Mouse (Mus musculus) hindbrain, postnatal 0 days (tissue): ENCODE results near the gene Chrna9. TPM values are rescaled to one million over a fixed set of nuclear protein-coding genes. Genes with fewer than 3 reads are reported as not detected.

ENCODE experiments used
- ATAC-seq: fragments of 200-750 bp; cut with Nextera tagmentation; 2 replicates; pipeline ENCODE4 v1.8.0; 2017; ENCODE audit warnings: mild to moderate bottlenecking, moderate TSS enrichment, moderate library complexity
- DNase-seq: peaks from one replicate; pipeline ENCODE4 v3.0.0-alpha.2; 2015; ENCODE audit warnings: low spot score
- H3K27ac ChIP-seq: fragments of 300-500 bp; sonication (generic); 2 replicates; pipeline ENCODE4 v1.5.1; 2014; ENCODE audit warnings: mild to moderate bottlenecking
- H3K27me3 ChIP-seq: fragments of 300-500 bp; sonication (generic); 2 replicates; pipeline ENCODE4 v1.6.1; 2014; ENCODE audit warnings: low read length, mixed read lengths; ENCODE audit not compliant: insufficient read depth
- H3K36me3 ChIP-seq: fragments of 300-500 bp; sonication (generic); 2 replicates; pipeline ENCODE4 v1.6.1; 2014; ENCODE audit warnings: low read length, mixed read lengths; ENCODE audit not compliant: insufficient read depth
- H3K4me1 ChIP-seq: fragments of 300-500 bp; sonication (generic); 2 replicates; pipeline ENCODE4 v1.6.1; 2014; ENCODE audit warnings: antibody characterized with exemption, low read length, mixed read lengths; ENCODE audit not compliant: insufficient read depth
- H3K4me2 ChIP-seq: fragments of 300-500 bp; sonication (generic); 2 replicates; pipeline ENCODE4 v1.6.1; 2014; ENCODE audit warnings: low read depth, mild to moderate bottlenecking, low read length, moderate library complexity, mixed read lengths
- H3K4me3 ChIP-seq: fragments of 300-500 bp; sonication (generic); 2 replicates; pipeline ENCODE4 v1.5.1; 2014; ENCODE audit warnings: low read length
- H3K9ac ChIP-seq: fragments of 300-500 bp; sonication (generic); replicated peaks from 2 replicates; pipeline ENCODE4 v1.6.1; 2014; ENCODE audit warnings: mild to moderate bottlenecking, low read length, moderate library complexity, mixed read lengths
- H3K9me3 ChIP-seq: fragments of 300-500 bp; sonication (generic); 2 replicates; pipeline ENCODE4 v1.6.1; 2016; ENCODE audit warnings: low read length, mixed read lengths
- CTCF ChIP-seq: IDR thresholded peaks from 2 replicates; pipeline ENCODE4 v1.5.1; 2016; ENCODE audit warnings: antibody characterized with exemption, control low read depth, low read depth
- WGBS: fragments of 180-500 bp; shearing (Covaris S2); extraction: QIAGEN DNeasy Blood & Tissue Kit; methylation state at CpG from one replicate; pipeline ENCODE4 v1.1.7; 2014; 5-methylcytosine and 5-hydroxymethylcytosine counted together
- polyA plus RNA-seq: library from polyadenylated mRNA; unstranded; fragments of >200 nt; fragmentation: Nextera tagmentation; extraction: Ambion mirVana; gene quantifications from 2 replicates; pipeline ENCODE4 v1.2.1, GENCODE M21; 2015
- total RNA-seq: library from RNA; depleted of rRNA; stranded (reverse); fragments of >200 nt; gene quantifications from 2 replicates; pipeline ENCODE4 v1.2.3, GENCODE M21; 2014

Gene Chrna9
- total and polyA plus RNA-seq, 2 experiments from 2014 or later = not detected

- no peaks in the 10 kb centered on the region for H3K27me3 ChIP-seq
Measured at GRCm38 (mm10) chr5:65908751-65909150, 26.0 kb upstream of the Chrna9 start.

GRCm38 (mm10) chr5:65909321-65909720 lies 25.4 kb upstream of the Chrna9 start:
- DNase-seq = peak; percentile 54
- Histone ChIP-seq H3K36me3 (no peaks in the 10 kb centered on the region), H3K4me2 (no peak overlapping the region), H3K27ac (no peak overlapping the region), H3K9ac (no peak overlapping the region), H3K4me1 (no peaks in the 10 kb centered on the region), H3K4me3 (no peak overlapping the region), H3K9me3 (peaks cover 3% of the 10 kb centered on the region; the same call in 1 of the 2 replicates), H3K27me3 (no peaks in the 10 kb centered on the region)
- 0 out of 2 replicates have a peak, but pooled peaks have one; percentile 47 for ATAC-seq
- no peak for TF ChIP-seq CTCF
- WGBS = 31% methylated on average over 4 of the region's 4 CpGs

More at GRCm38 (mm10) chr5:65908751-65909150, 26.0 kb upstream of the Chrna9 start:
- no peak overlapping the region for H3K9ac ChIP-seq
- no peaks in the 10 kb centered on the region for H3K4me1 ChIP-seq
- no peak overlapping the region for H3K27ac ChIP-seq
- no peak overlapping the region for H3K4me2 ChIP-seq
- ATAC-seq = no peak
- DNase-seq = peak; percentile 32
- peaks cover 6% of the 10 kb centered on the region; the same call in 1 of the 2 replicates for H3K9me3 ChIP-seq
- H3K4me3 ChIP-seq = no peak overlapping the region
- 49% methylated on average over 2 of the region's 2 CpGs for WGBS
- no peaks in the 10 kb centered on the region for H3K36me3 ChIP-seq
- no peak for TF ChIP-seq CTCF

DNA sequence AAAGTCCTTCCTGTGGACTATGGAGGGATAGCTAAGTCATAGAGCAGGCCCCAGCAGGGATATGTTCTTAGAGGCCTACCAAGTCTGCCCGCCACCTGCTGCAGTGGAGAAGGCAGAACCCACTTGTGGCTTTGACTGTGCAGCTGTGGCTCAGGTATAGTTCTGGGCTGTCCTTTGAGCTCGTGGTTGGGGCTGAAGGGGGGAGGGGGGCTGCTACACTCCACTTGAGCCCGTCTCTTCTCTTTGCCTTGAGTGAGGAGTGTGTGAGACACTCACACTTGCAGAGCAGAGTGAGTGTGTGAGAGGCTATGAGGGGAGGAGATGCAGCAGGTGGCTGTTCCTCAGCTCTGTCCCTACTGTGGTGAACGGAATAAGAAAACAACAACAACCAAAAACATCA lies 24.3 kb upstream of the Chrna9 start:
- Histone ChIP-seq H3K9ac (no peak overlapping the region), H3K27me3 (no peaks in the 10 kb centered on the region), H3K4me2 (no peak overlapping the region), H3K9me3 (no peaks in the 10 kb centered on the region), H3K27ac (no peak overlapping the region), H3K4me1 (no peaks in the 10 kb centered on the region), H3K36me3 (no peaks in the 10 kb centered on the region), H3K4me3 (no peak overlapping the region)
- no peak for DNase-seq
- ATAC-seq = no peak
- no peak for TF ChIP-seq CTCF
- 86% methylated on average over 4 of the region's 4 CpGs for WGBS

DNA sequence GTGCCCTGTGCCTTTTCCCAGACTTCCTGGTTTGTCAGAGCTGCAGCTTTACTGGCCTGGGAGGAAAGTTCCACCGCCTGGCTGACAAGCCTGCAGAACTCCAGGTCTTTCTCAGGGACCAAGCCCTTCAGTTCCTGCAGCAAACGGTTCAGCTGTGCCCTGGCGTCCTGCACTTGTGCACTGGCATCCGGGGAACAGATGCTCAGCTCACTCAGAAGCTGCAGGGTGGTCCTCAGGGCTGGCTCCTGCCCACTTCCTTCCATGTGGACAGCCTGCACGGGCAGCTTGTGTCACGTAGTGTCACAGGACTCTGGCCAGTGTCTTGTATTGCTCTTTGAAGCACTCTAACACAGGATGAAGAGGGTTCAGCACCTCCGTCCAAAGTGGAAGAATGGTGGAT lies 23.0 kb upstream of the Chrna9 start:
- TF ChIP-seq CTCF = no peak
- Histone ChIP-seq H3K9ac (no peak overlapping the region), H3K36me3 (no peaks in the 10 kb centered on the region), H3K4me2 (no peak overlapping the region), H3K27ac (no peak overlapping the region), H3K9me3 (no peaks in the 10 kb centered on the region), H3K4me3 (no peak overlapping the region), H3K27me3 (no peaks in the 10 kb centered on the region), H3K4me1 (no peaks in the 10 kb centered on the region)
- WGBS = 73% methylated on average over 7 of the region's 7 CpGs
- ATAC-seq (no peak), DNase-seq (no peak)

DNA sequence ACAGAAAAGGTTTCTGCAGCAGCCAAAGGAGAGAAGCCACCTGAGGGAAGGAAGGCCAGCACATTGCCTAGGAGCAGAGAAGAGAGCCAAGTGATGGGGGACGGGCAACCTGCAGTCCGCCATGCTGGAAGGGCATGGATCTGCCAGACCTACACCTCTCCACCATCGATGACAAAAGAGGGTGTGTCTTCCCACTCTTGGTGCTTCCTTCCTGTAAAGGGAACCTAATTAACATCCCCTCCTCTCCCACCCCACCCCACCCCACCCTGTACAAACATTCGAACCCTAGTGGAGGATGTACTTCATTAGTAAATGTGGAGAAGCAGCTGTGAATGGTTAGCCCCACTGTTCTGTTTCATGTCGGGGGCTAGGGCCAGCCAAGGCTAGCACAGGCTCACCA lies 22.5 kb upstream of the Chrna9 start:
- WGBS = 91% methylated on average over 5 of the region's 5 CpGs
- H3K27ac ChIP-seq = no peak overlapping the region
- TF ChIP-seq CTCF = no peak
- no peaks in the 10 kb centered on the region for H3K9me3 ChIP-seq
- no peaks in the 10 kb centered on the region for H3K36me3 ChIP-seq
- H3K4me1 ChIP-seq = no peaks in the 10 kb centered on the region
- no peak overlapping the region for H3K9ac ChIP-seq
- ATAC-seq (no peak), DNase-seq (no peak)
- no peaks in the 10 kb centered on the region for H3K27me3 ChIP-seq
- H3K4me2 ChIP-seq = no peak overlapping the region
- no peak overlapping the region for H3K4me3 ChIP-seq

- Histone ChIP-seq H3K4me2 (no peak overlapping the region), H3K27ac (no peak overlapping the region), H3K9me3 (no peaks in the 10 kb centered on the region), H3K9ac (no peak overlapping the region), H3K27me3 (no peaks in the 10 kb centered on the region), H3K36me3 (no peaks in the 10 kb centered on the region), H3K4me3 (no peak overlapping the region), H3K4me1 (no peaks in the 10 kb centered on the region; the same call in 1 of the 2 replicates)
- TF ChIP-seq CTCF = no peak
- DNase-seq = no peak
- WGBS = 95% methylated on average over 9 of the region's 9 CpGs
- ATAC-seq = no peak
Measured at GRCm38 (mm10) chr5:65913126-65913525, 21.6 kb upstream of the Chrna9 start.

GRCm38 (mm10) chr5:65914342-65914741 lies 20.4 kb upstream of the Chrna9 start:
- no peaks in the 10 kb centered on the region; the same call in 1 of the 2 replicates for H3K4me1 ChIP-seq
- TF ChIP-seq CTCF = no peak
- H3K9ac ChIP-seq = no peak overlapping the region
- H3K27ac ChIP-seq = no peak overlapping the region
- H3K4me3 ChIP-seq = no peak overlapping the region
- no peaks in the 10 kb centered on the region for H3K36me3 ChIP-seq
- H3K4me2 ChIP-seq = no peak overlapping the region
- DNase-seq = no peak
- 91% methylated on average over 7 of the region's 7 CpGs for WGBS
- ATAC-seq = no peak
- H3K27me3 ChIP-seq = no peaks in the 10 kb centered on the region
- H3K9me3 ChIP-seq = no peaks in the 10 kb centered on the region
